Mouse (Mus musculus): Measurements from ENCODE around the gene Tmem184b.

The Tmem184b gene

DNA sequence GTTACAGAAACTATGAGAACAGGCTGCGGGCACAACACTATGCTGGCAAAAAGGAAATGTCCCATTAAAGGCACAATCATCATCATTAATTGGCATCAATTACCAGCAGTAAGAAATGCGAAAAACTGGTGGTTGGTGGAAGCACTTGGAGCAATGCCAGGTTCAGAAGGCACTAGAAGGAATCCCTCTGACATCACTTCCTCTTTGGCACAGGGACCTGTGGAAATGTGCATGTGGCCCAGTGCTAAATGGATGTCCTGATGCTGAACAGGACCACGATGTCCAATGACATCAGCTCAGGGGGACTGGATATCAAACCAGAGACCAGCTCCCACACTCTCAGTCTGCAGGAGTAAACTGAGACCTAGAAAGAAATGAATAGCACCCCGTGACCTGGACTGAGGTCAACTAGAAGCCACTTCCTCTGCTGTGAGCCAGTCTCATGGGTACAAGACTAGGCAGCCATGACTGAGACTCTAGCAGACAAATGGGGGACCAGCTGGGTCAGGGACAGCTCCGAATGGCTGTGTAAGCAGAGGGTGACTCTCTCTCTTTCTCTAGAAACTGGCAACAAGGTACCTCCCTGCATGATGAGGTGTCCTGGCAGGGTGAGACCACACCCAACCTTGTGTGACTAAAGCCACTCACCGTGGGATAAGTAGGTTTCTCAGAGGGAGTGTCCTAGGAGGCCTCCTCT lies 60.6 kb downstream of the Tmem184b start:
- no peak for DNase-seq (ENCODE audit: low spot score)

GRCm38 (mm10) chr15:79338978-79339377 lies 64.4 kb downstream of the Tmem184b start:
- no peak for DNase-seq (ENCODE audit: low spot score)

GRCm38 (mm10) chr15:79335061-79335655 lies 68.2 kb downstream of the Tmem184b start:
- DNase-seq (ENCODE audit: low spot score), result no peak

- no peak for DNase-seq (ENCODE audit: low spot score)
These were observed 70.0 kb downstream of the Tmem184b start for GRCm38 (mm10) chr15:79333409-79333808.

- DNase-seq (ENCODE audit: low spot score), result no peak
These were observed 72.8 kb downstream of the Tmem184b start for GRCm38 (mm10) chr15:79330521-79330920.

- DNase-seq (ENCODE audit: low spot score), result no peak
These were observed 73.4 kb downstream of the Tmem184b start for GRCm38 (mm10) chr15:79329979-79330363.

DNA sequence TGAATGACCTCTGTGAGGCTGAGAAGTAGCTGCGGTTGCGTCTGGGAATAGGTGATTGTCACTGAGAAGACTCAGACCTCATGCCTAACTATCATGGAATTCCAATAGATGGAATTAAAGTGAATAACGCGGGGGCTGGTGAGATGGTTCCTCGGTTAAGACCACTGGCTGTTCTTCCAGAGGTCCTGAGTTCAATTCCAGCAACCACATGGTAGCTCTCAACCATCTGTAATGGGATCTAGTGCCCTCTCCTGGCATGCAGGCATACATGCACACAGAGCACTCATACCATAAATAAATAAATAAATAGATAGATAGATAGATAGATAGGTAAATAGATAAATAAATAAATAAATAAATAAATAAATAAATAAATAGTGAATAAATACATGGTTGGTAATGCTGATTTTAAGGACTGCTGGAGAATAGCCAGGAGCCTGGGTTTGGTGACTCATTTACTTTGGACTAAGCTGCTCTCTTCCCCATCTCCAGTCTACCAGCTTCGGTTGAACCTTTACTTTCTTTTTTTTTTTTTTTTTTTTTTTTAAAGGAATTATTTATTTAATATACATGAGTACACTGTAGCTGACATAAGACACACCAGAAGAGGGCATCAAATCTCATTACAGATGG lies 73.9 kb downstream of the Tmem184b start:
- DNase-seq (ENCODE audit: low spot score), result no peak

- no peak for DNase-seq (ENCODE audit: low spot score)
These were observed 74.5 kb downstream of the Tmem184b start for GRCm38 (mm10) chr15:79328939-79329275.

DNA sequence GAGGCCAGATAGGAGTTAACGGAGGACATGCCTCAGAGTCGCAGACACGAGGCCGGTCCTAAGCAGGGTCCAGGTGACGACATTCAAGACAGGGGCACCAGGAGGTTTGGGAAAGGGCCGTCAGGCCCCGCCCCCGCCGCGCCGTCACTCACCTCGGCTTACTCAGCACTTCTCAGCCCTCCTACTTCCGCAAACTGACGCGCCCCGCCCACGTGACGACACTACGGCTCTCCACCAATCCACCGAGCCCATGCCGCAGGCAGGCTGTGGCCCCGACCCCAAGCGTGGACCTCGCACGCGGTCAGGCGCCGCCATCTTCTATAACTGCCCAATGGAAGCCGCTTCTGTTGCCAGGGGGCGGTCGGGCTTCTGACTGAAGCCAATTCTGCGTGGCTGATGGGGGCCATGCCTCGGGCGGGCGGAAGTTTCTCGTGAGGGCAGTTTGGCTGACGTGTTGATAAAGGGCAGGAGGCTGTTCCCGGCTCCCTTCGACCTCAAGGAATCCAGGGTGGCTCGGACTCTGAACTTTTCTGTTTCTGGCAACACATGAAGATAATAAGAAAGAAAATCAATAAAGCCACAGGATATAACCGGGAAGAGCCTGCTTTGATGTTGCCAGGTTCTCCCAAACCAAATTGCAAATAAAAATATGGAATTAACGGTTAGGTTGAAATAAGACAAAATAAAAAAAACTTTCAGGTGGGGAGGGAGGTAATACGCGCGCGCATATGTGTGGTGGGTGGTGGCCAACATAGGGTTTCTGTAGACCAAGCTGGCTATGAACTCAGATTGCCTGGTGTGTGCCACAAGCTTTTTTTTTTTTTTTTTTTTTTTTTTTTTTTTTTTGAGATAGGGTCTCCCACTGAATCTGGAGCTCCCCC lies 75.1 kb downstream of the Tmem184b start, which contains the start of gene Pla2g6:
Gene Pla2g6 (minus strand): TSS at position 333 of the 881 bp plus-strand sequence.
- peak; percentile 99 for DNase-seq (ENCODE audit: low spot score)

- DNase-seq (ENCODE audit: low spot score), result peak; percentile 47
These were observed 76.1 kb downstream of the Tmem184b start for GRCm38 (mm10) chr15:79326971-79327961.

- no peak for DNase-seq (ENCODE audit: low spot score)
These were observed 77.1 kb downstream of the Tmem184b start for GRCm38 (mm10) chr15:79326264-79326663.

DNA sequence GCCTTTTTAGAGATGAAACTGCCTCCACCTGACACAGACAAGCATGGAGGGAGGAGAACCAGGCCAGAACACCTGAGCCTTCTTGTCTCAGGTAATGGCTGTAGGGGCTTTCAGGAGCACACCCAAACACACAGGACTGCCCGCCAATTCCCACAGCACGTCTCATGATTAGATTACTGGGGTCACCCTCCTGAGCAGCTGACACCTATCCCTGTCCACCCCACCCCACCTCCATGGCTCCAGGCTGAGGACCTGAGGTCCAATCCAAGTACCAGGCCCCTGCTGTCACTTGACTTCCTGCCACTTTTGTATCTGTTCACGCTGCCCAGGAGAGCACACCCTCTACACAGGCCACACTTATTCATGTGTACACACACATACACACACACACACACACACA lies 77.6 kb downstream of the Tmem184b start:
- no peak for DNase-seq (ENCODE audit: low spot score)

DNA sequence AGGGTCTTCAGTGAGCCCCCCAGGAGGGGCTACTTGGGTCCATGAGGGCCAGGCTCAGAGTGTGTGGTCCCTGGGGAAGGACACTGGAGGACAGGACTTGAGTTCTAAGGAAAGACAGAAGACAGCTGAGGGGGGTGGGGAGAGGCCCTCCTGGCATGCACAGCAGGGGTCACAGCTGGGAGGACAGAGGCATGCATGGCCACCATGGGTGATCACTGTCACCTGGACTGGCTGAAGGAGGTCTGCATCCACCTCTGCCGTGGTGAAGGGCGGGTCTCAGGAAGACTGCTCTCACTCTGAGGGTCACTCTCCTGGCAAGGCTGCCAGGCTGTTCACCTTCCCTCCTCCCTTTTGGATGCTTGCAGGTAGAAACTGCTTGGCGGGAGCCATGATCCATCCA lies 79.0 kb downstream of the Tmem184b start:
- no peak for DNase-seq (ENCODE audit: low spot score)

DNA sequence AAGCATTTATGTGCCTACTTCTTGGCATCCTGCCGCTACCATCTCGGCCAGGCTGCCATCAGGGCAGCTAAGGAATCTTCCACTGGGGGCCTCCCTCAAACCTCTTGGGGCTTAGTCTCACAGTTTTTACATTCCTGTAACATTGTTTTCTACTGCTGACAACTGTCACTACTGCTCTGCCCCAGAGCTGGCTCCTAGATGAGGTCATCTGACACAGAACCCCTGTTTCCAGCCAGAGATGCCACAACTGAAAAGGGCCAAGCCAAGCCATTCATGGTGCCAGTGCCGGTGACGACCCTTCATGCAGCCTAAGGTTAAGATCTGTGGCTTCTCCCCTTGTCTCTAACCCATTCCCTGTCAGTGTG lies 79.6 kb downstream of the Tmem184b start:
- DNase-seq (ENCODE audit: low spot score), result no peak

- DNase-seq (ENCODE audit: low spot score), result no peak
These were observed 80.2 kb downstream of the Tmem184b start for GRCm38 (mm10) chr15:79322991-79323790.

GRCm38 (mm10) chr15:79322281-79322990 lies 80.9 kb downstream of the Tmem184b start:
- DNase-seq (ENCODE audit: low spot score), result no peak

GRCm38 (mm10) chr15:79321733-79322190 lies 81.6 kb downstream of the Tmem184b start:
- DNase-seq (ENCODE audit: low spot score), result no peak

- DNase-seq (ENCODE audit: low spot score), result no peak
These were observed 89.5 kb downstream of the Tmem184b start for GRCm38 (mm10) chr15:79313848-79314369.

Measured in left cerebral cortex, adult 11 months (tissue).